ENCODE assay signal across 25 mouse cellular contexts in the genomic region with DNA sequence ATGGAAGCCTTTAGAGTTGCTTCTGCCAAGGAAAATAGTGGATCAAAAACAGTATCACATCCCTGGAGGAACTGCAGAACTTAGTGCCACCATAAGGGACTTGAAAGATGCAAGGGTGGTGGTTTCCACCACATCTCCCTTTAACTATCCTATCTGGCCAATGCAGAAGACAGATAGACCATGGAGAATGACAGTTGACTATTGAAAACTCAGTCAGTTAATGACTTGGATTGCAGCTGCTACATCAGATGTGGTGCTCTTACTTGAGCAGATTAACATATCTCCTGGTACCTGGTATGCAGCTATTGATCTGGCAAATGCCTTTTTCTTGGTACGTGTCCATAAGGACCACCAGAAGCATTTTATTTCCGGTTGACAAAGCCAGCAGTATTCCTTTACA. TPM values are rescaled to one million over a fixed set of nuclear protein-coding genes. Genes with fewer than 3 reads are reported as not detected.
DNase-seq lines count a peak whose midpoint lies in the region; ATAC-seq and TF ChIP-seq lines count a peak whose summit lies in the region.
"Had no signal": no experiment of that assay in that cellular context is flagged by ENCODE, and none has a peak within 500 bp of the region (broad histone marks: within the 10 kb centered on the region; RNA-seq: fewer than 3 reads in every experiment).

No protein-coding gene starts in this region.

- peaks cover 3 to 4% of the 10 kb centered on the region in 2 experiments; a peak in 3 of 4 replicates for H3K4me1 ChIP-seq in MEL (ENCODE audit: control insufficient read depth in 1 of 2, insufficient read depth in 2 of 2, low read length in 2 of 2)
- H3K4me1 ChIP-seq in hindbrain, embryonic 11.5 days (replicated peaks; ENCODE audit: control insufficient read depth, insufficient read depth, low read length): no peaks in the 10 kb centered on the region

- peak in 1 of 2 experiments; percentile 61; a peak in 1 of 4 replicates for TF ChIP-seq EP300 in MEL (IDR thresholded peaks at IDR 0.05; ENCODE audit: low read depth in 1 of 2, low read length in 2 of 2)

- H3K36me3 ChIP-seq in MEL (ENCODE audit: control insufficient read depth in 1 of 2, insufficient read depth in 2 of 2, low read length in 2 of 2): no peaks in the 10 kb centered on the region
- no peaks in the 10 kb centered on the region for H3K36me3 ChIP-seq in hindbrain, embryonic 11.5 days (ENCODE audit: control insufficient read depth, insufficient read depth, low read length)
- H3K36me3 ChIP-seq: G1E had no signal

- TF ChIP-seq POLR2A in MEL (IDR thresholded peaks at IDR 0.05; ENCODE audit: control insufficient read depth in 1 of 2, insufficient read depth in 1 of 2, low read depth in 1 of 2, low read length in 2 of 2, poor library complexity in 1 of 2): no peak

- no peaks in the 10 kb centered on the region for H3K9me3 ChIP-seq in MEL (replicated peaks; ENCODE audit: insufficient read depth, low read length)
- H3K9me3 ChIP-seq in hindbrain, embryonic 11.5 days (ENCODE audit: control insufficient read depth, low read length): no peaks in the 10 kb centered on the region
- H3K9me3 ChIP-seq: G1E had no signal

- DNase-seq in heart, adult 11 months: peak; percentile 0
- no peak for DNase-seq in heart, adult 18-20 months
- peak; percentile 34 for DNase-seq in MEL (ENCODE audit: low read depth, low spot score)
- DNase-seq in hindbrain, embryonic 11.5 days (ENCODE audit: low spot score): no peak
- no peak for DNase-seq in lung, postnatal 14 days
- DNase-seq in embryo, embryonic 9.5 days (ENCODE audit: extremely low spot score): no peak
- DNase-seq: adrenal gland, adult 2 months; adrenal gland, adult 8-10 months; adrenal gland, postnatal 10 days; adrenal gland, postnatal 14 days; adrenal gland, postnatal 25 days; adrenal gland, postnatal 36 days; B cell, adult 2 months; cerebellum, adult 11 months; cerebellum, adult 11-12 months; cerebellum, adult 18-20 months had no signal

- no peak for TF ChIP-seq RAD21 in MEL (IDR thresholded peaks at IDR 0.05; ENCODE audit: low read depth, low read length)

- H3K9ac ChIP-seq in MEL (ENCODE audit: control insufficient read depth, low read depth, low read length, poor library complexity, severe bottlenecking): no peak overlapping the region
- H3K9ac ChIP-seq in hindbrain, embryonic 11.5 days (ENCODE audit: low read depth, low read length): no peak overlapping the region

- no peaks in the 10 kb centered on the region for H3K27me3 ChIP-seq in MEL (ENCODE audit: control insufficient read depth in 1 of 2, insufficient read depth in 2 of 2, low read length in 2 of 2)
- no peaks in the 10 kb centered on the region for H3K27me3 ChIP-seq in hindbrain, embryonic 11.5 days (ENCODE audit: control insufficient read depth, insufficient read depth, low read length)

- 92% methylated on average over 2 of the region's 2 CpGs for WGBS in hindbrain, embryonic 11.5 days

- ATAC-seq in megakaryocyte progenitor cell, adult 5-6 weeks (replicated peaks; ENCODE audit: poor library complexity): peak; percentile 58
- peak; percentile 59; the same call in 1 of the 2 replicates for ATAC-seq in megakaryocyte-erythroid progenitor cell, adult 5-6 weeks (replicated peaks; ENCODE audit: low FRiP score, low TSS enrichment, poor library complexity, severe bottlenecking)
- ATAC-seq in hindbrain, embryonic 11.5 days (ENCODE audit: low FRiP score): no peak
- ATAC-seq: activated CD4-positive, CD25-positive, alpha-beta regulatory T cell, adult 4 months; CD4-positive, CD25-positive, alpha-beta regulatory T cell, adult 4 months; Patski had no signal

- no peak overlapping the region for H3K4me2 ChIP-seq in hindbrain, embryonic 11.5 days (replicated peaks; ENCODE audit: low read depth, low read length)

- no peak overlapping the region for H3K4me3 ChIP-seq in MEL (ENCODE audit: control insufficient read depth in 1 of 2, insufficient read depth in 1 of 2, low read depth in 2 of 2, low read length in 2 of 2)
- H3K4me3 ChIP-seq in hindbrain, embryonic 11.5 days (ENCODE audit: low read depth, low read length): no peak overlapping the region

- no peak overlapping the region for H3K27ac ChIP-seq in MEL (ENCODE audit: control insufficient read depth, low read depth, low read length)
- no peak overlapping the region for H3K27ac ChIP-seq in hindbrain, embryonic 11.5 days (ENCODE audit: low read depth, low read length)

- TF ChIP-seq CTCF in MEL (IDR thresholded peaks at IDR 0.05 in 2 of 3, conservative IDR thresholded peaks at IDR 0.05 in 1 of 3; ENCODE audit: control insufficient read depth in 1 of 3, insufficient read depth in 1 of 3, low read depth in 2 of 3, low read length in 3 of 3, poor library complexity in 1 of 3, severe bottlenecking in 1 of 3): no peak

- no peaks in the 10 kb centered on the region for H3K79me2 ChIP-seq in MEL (ENCODE audit: control insufficient read depth, insufficient read depth, low read length, poor library complexity)

TF ChIP-seq in MEL, 35 proteins besides CTCF, POLR2A, EP300 and RAD21:
- TF ChIP-seq UBTF (IDR thresholded peaks at IDR 0.05; ENCODE audit: borderline replicate concordance, insufficient read depth, low read depth, low read length): no peak
- no peak for TF ChIP-seq BHLHE40 (IDR thresholded peaks at IDR 0.05; ENCODE audit: borderline replicate concordance, low read depth, low read length)
- TF ChIP-seq ETS1 (IDR thresholded peaks at IDR 0.05; ENCODE audit: low read depth, low read length): no peak
- TF ChIP-seq TAL1 (IDR thresholded peaks at IDR 0.05; ENCODE audit: low read length): no peak
- TF ChIP-seq TCF12 (IDR thresholded peaks at IDR 0.05; ENCODE audit: low read depth, low read length): peak; percentile 64; the same call in 1 of the 2 replicates
- TF ChIP-seq ZC3H11A (IDR thresholded peaks at IDR 0.05; ENCODE audit: low read depth, low read length): no peak
- 0 out of 2 replicates have a peak, but pooled peaks have one; percentile 28 for TF ChIP-seq MYB (IDR thresholded peaks at IDR 0.05; ENCODE audit: low read depth, low read length)
- TF ChIP-seq MAX (IDR thresholded peaks at IDR 0.05; ENCODE audit: low read length): no peak
- TF ChIP-seq ZKSCAN1 (IDR thresholded peaks at IDR 0.05; ENCODE audit: low read depth, low read length): no peak
- TF ChIP-seq GATA1 (IDR thresholded peaks at IDR 0.05; ENCODE audit: low read depth, low read length): no peak
- no peak for TF ChIP-seq RCOR1 (IDR thresholded peaks at IDR 0.05; ENCODE audit: low read depth, low read length)

RNA-seq across cellular contexts. Expression of a gene that starts 16.5 kb away (rescaled TPM):
- not detected for total RNA-seq in heart, adult 18-20 months (2021)
- not detected in 2 replicates for total RNA-seq in MEL (2012; rRNA removed)
- not detected for polyA plus RNA-seq in MEL (2012; ENCODE audit: insufficient read depth in 1 of 2, insufficient read length in 2 of 2, low read depth in 1 of 2, low replicate concordance in 2 of 2, missing spikeins in 1 of 2)
- 0.22 TPM in 1 of 2 replicates, not detected in the other for total RNA-seq in megakaryocyte progenitor cell, adult 5-6 weeks (2015)
- total RNA-seq in megakaryocyte progenitor cell, adult 5-6 weeks (2017): not detected in 2 replicates
- total RNA-seq in megakaryocyte-erythroid progenitor cell, adult 5-6 weeks (2014; fragmentation: Nextera tagmentation): not detected in 2 replicates
- not detected in 2 replicates for total RNA-seq in megakaryocyte-erythroid progenitor cell, adult 5-6 weeks (2017)
- 0.17 TPM in 1 of 2 replicates, not detected in the other for polyA plus RNA-seq in hindbrain, embryonic 11.5 days (2014; fragmentation: Nextera tagmentation; extraction: Ambion mirVana)
- total RNA-seq: adrenal gland, adult 18-20 months; adrenal gland, adult 2 months; adrenal gland, postnatal 14 days; adrenal gland, postnatal 25 days; adrenal gland, postnatal 36 days; adrenal gland, postnatal 4 days; CH12.LX; G1E had no signal
- polyA plus RNA-seq: activated CD4-positive, CD25-positive, alpha-beta regulatory T cell, adult 4 months; CD4-positive, CD25-positive, alpha-beta regulatory T cell, adult 4 months; G1E; Patski had no signal

RNA-seq across cellular contexts. Expression of a gene that starts 39.6 kb away (rescaled TPM):
- total RNA-seq in heart, adult 18-20 months (2021): 10 to 100 TPM; 68.5 to 76.0 TPM
- total RNA-seq in MEL (2012; rRNA removed): 35.6 and 36.2 TPM in 2 replicates
- 10 to 100 TPM in 1 of 2 experiments, not detected in 1; 37.8 TPM for polyA plus RNA-seq in MEL (2012; ENCODE audit: insufficient read depth in 1 of 2, insufficient read length in 2 of 2, low read depth in 1 of 2, low replicate concordance in 2 of 2, missing spikeins in 1 of 2)
- 42.7 and 47.5 TPM in 2 replicates for total RNA-seq in megakaryocyte progenitor cell, adult 5-6 weeks (2015)
- total RNA-seq in megakaryocyte progenitor cell, adult 5-6 weeks (2017): 49.6 and 71.1 TPM in 2 replicates
- total RNA-seq in megakaryocyte-erythroid progenitor cell, adult 5-6 weeks (2014; fragmentation: Nextera tagmentation): 53.6 and 68.9 TPM in 2 replicates
- total RNA-seq in megakaryocyte-erythroid progenitor cell, adult 5-6 weeks (2017): 64.3 and 86.3 TPM in 2 replicates
- polyA plus RNA-seq in hindbrain, embryonic 11.5 days (2014; fragmentation: Nextera tagmentation; extraction: Ambion mirVana): 165 and 169 TPM in 2 replicates

Comparison
In these comparisons a context has a peak if more than half of its experiments do, and no peak if none do; other contexts are left out.
1. DNase-seq: peak in heart, adult 11 months (single experiment) and MEL (single experiment); none in heart, adult 18-20 months (0 of 2), hindbrain, embryonic 11.5 days (single experiment), lung, postnatal 14 days (single experiment) and embryo, embryonic 9.5 days (single experiment).